Mouse (Mus musculus) yolk sac, embryonic 10.5 days (tissue): ENCODE measurements around the gene Pqbp1.

Experiments
- DNase-seq: peaks from one replicate; pipeline ENCODE4 v3.0.0-alpha.2; 2017; ENCODE audit warnings: low spot score

The Pqbp1 gene

DNA sequence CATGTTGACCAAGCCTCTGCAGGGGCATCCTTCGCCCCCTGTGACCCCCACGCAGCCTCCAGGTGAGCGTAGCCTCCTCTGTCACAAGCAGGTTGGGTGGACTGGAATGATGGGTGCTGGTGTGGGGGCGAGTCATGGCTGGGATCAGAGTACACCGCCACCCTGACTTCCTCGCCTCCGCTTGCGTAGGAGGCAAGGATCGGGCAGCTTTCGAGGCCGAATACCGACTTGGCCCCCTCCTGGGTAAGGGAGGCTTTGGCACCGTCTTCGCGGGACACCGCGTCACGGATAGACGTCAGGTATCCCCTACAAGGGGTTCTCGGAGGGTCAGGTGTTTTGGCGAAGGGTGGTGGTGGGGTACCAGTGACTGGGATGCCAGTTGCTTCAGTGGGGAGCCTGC is 20.6 kb downstream of the Pqbp1 start:
- DNase-seq = no peak

DNA sequence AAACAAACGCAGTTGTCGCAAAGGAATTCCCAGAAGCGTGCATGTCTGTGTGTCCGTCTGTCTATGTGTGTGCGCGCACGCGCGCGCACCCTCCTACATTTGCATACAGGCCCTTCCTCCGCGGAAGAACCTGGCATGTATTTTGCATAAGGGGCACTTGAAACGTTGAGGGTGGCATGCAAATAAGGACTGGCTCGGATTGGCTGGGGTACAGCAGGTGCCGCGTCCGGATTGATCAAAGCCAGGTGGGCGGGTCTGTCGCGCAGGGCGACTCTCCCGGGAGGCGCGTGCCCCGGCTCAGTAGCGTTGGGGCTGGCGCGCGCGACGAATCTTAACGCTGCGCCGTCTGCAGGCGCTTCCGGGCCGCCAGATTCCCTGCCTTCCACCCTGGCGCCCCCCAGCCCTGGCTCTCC is 21.1 kb downstream of the Pqbp1 start, which contains the start of gene Pim2:
Gene Pim2, plus strand, starts transcription at position 256 of the 413 bp plus-strand sequence.
- DNase-seq = peak; percentile 73

DNA sequence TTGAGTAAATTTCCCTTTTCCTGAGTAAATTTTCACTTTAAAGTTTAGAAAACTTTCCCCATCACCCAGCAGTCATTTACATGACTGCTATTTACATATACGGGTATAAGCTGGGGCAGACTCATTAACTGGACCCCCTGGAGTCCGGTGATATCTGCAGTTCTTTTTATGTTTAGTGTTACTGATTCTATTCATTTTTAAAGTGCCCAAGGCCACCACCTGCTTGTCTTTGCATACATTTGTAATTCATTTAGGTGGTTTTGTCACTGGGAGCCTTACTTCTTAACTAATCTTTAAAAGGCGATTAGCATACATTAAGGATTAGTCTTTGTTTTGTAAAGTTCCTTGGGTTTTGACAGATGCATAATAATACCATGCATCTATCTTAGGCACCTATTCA is 29.2 kb downstream of the Pqbp1 start:
- DNase-seq = no peak

DNA sequence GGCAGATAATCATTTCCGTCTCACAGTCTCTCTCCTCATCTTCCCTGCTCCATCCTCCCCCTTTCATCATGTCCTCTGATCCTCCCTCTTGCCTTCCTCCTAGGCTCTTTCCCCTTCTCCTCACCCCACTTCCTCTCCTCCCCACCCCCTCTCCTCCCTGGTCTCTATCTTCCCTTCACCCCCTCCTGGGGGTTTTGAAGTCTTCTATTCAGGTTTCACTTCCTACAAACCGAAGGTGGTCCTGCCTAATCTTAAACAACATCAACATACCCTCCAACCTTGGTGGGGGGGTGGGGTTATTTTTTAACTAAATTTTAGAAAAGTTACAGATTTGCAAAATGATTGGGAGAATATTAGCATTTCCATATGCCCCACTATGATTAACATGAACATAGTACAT is 30.6 kb downstream of the Pqbp1 start:
- DNase-seq = no peak

DNA sequence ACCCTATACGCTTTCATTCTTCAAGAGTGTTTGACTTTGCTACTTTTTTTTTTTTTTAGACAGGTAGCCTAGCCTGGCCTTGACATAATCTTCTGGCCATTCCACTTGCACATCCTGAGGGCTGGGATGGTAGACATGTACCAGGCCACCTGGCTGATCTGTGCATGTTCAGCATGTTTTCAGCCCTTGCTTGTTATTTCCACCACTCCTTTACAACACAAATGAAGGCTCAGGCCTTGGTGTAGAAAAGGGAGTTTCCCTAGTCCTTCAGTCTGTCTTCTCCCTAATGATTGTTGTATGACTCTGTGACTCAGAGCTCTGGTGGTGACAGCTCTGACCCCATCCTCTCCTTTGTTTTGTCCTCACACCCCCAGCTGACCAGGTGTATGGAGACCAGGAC is 31.9 kb downstream of the Pqbp1 start:
- no peak for DNase-seq

DNA sequence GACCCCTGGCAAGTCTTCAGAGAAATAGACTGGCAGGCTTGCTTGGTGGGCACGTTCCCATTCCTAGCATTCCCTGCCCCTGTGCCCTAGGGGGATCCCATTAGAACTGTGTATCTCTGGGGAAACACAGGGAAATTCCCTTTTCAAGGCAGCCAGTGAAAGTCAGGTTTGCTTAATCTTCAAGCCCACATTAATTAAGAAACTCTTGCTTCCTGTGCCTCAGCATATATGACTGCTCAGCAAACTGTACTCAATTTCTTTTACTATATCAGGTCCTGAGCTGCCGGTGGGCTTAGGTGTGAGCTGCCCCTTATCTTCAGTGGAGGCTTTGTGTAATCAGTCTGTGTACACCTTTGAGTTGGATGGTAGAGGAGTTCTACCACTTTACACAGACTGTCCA is 33.3 kb downstream of the Pqbp1 start:
- no peak for DNase-seq

DNA sequence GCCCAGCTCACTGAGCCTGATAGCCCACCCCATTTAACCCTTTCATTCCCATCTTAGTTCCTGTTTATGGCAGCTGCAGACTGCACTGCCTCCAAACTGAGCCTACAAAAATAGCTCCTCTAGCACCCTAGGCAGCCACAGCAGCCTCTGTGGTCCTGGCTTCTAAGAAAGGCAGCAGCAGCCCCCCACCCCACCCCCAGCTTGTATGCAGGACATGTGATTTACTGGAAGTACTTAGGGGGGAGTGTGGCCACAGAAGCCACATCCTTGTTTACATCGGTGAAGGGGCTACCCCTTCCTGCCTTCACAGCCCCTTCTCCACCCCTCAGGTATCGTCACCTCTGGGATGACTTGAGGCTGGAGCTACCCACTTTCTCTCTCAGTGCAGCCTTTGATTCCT is 33.7 kb downstream of the Pqbp1 start:
- no peak for DNase-seq

DNA sequence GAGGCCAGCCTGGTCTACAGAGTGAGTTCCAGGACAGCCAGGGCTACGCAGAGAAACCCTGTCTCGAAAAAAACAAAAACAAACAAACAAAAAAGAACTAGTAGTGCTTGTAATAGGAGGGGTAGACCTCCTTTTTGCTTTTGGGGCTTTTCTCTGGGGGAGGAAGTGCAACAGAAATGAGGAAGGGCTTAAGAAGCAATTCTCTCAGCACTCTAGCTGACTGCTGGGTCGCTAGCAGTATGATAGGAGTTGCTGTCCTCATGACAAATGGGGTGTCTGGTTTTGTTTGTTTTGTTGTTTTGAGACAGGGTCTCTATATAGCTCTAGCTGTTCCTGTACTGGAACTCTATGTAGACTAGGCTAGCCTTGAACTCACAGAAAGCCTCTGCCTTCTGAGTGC is 34.5 kb downstream of the Pqbp1 start:
- no peak for DNase-seq

DNA sequence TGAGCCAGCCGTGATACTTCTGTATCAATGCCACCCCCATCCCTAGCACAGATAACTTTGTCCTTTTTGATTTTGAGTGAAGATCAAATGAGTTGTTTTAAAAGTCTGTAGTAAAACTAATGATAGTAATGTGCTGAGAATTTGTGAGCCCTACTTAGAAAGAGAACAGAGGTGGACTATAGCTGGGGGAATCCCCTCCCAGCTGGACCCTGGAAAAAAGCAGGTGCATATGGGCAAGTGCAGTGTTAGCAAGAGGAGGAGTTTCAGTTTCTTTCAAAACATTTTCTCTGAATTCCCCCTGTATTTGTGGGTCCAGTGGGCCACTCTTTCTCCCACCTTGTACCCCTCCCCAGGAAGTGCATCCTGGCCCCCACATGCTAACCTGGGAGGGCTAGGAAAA is 35.9 kb downstream of the Pqbp1 start:
- no peak for DNase-seq

DNA sequence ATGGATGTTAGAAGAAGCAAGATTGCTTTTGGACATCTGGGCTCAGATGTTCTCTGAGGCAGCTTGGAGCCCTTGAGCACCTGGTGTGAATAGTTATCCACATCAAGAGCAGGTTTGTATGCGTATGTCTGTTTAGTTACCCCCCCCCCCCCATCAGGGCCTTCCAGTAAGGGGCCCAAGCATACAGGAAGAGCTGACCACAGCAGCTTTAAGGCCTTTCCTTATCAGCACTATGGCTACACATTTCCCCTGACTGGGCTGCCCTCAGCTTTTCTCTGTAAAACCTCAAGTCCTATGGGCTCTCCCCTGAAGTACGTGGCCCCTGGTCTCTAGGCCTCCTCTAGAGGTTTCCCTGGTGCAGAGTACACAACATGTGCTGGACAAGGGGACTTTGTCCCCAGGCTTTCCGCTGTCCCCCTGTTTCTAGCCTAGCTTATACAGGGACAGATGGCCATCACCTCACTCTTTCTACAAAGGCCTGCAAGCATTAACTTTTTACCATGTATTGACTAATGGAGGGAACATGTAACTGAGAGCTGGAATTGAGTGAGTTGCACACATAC is 39.8 kb downstream of the Pqbp1 start:
- DNase-seq = peak; percentile 29

DNA sequence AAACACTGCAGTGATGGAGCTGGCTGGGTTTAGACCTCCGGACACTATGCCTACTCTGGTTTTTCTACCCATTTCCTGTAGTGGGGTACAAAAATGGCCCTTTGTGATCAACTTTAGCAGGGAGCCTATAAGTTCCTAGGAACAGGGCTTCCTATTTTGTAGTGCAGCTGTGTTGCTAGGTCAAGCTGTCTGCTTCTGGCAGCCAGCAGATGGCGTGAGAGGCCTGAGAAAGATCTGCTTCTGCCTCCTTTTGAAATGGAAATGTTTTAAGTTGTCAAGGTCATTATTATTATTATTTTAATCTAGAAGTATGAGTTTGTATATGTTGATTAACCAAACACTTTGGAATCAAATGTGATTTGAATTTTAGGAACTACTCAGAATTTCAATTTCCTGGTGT is 44.5 kb downstream of the Pqbp1 start:
- no peak for DNase-seq

DNA sequence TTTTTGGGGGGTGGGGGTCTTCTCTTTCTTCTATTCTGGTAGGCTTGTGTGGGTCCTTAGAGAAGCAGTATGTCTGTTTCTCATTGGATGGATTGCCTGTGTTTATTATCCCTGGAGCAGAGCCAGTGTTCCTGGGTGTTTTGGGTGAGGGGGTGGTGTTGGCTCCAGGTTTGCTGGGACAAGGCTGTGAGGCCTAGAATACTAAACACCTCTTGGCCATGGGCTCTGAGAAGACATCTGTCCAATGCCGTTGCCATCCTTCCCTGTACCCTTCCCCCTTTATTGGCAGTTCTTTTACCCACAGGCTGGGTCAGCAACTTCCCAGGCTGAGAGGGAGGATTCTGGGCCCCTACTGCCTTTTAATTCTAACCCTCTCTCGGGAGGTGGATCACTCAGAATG is 51.2 kb downstream of the Pqbp1 start:
- no peak for DNase-seq
